Mouse (Mus musculus) midbrain, embryonic 12.5 days (tissue): ENCODE measurements around the gene Tcte2. TPM values are rescaled to one million over a fixed set of nuclear protein-coding genes. Genes with fewer than 3 reads are reported as not detected.
"Not testable (repeated sequence)": the region's sequence is repeated elsewhere in the genome, so short reads cannot be mapped to it uniquely, and the experiment has no call there.

ENCODE experiments used
- ATAC-seq: fragments of 200-750 bp; cut with Nextera tagmentation; 2 replicates; pipeline ENCODE4 v1.8.0; 2017; ENCODE audit warnings: low read depth, moderate TSS enrichment, moderate library complexity; ENCODE audit not compliant: low FRiP score
- H3K27ac ChIP-seq: fragments of 300-500 bp; sonication (generic); replicated peaks from 2 replicates; pipeline ENCODE4 v1.5.1; 2016; ENCODE audit warnings: mild to moderate bottlenecking
- H3K27me3 ChIP-seq: fragments of 300-500 bp; sonication (generic); 2 replicates; pipeline ENCODE4 v1.6.1; 2016; ENCODE audit warnings: mild to moderate bottlenecking
- H3K36me3 ChIP-seq: fragments of 300-500 bp; sonication (generic); 2 replicates; pipeline ENCODE4 v1.6.1; 2016
- H3K4me1 ChIP-seq: fragments of 300-500 bp; sonication (generic); 2 replicates; pipeline ENCODE4 v1.6.1; 2016
- H3K4me2 ChIP-seq: fragments of 300-500 bp; sonication (generic); replicated peaks from 2 replicates; pipeline ENCODE4 v1.6.1; 2016; ENCODE audit warnings: mild to moderate bottlenecking, moderate library complexity
- H3K4me3 ChIP-seq: fragments of 300-500 bp; sonication (generic); 2 replicates; pipeline ENCODE4 v1.5.1; 2016; ENCODE audit warnings: mild to moderate bottlenecking
- H3K9ac ChIP-seq: fragments of 300-500 bp; sonication (generic); replicated peaks from 2 replicates; pipeline ENCODE4 v1.6.1; 2016; ENCODE audit warnings: mild to moderate bottlenecking, moderate library complexity
- H3K9me3 ChIP-seq: fragments of 300-500 bp; sonication (generic); 2 replicates; pipeline ENCODE4 v1.6.1; 2016; ENCODE audit warnings: mild to moderate bottlenecking
- WGBS: fragments of 180-500 bp; shearing (Covaris S2); methylation state at CpG from one replicate; pipeline ENCODE4 v1.1.7; 2016; 5-methylcytosine and 5-hydroxymethylcytosine counted together
- polyA plus RNA-seq: library from polyadenylated mRNA; unstranded; fragments of >200 nt; fragmentation: Nextera tagmentation; extraction: Ambion mirVana; gene quantifications from 2 replicates; pipeline ENCODE4 v1.2.1, GENCODE M21; 2016

The Tcte2 gene
- 12.8 and 16.6 TPM in 2 replicates for polyA plus RNA-seq

GRCm38 (mm10) chr17:13761179-13761913 lies at the start of gene Tcte2:
Gene Tcte2, minus strand, starts transcription at chr17:13761825.
- under 1% methylated on average over 74 of the region's 74 CpGs for WGBS
- peaks cover 27% of the 10 kb centered on the region for H3K4me1 ChIP-seq
- peak within 1 kb of the TSS; percentile 97 for H3K4me3 ChIP-seq

GRCm38 (mm10) chr17:13806016-13806415 lies 44.4 kb upstream of the Tcte2 start:
- H3K36me3 ChIP-seq: peaks cover 38% of the 10 kb centered on the region
- no peak overlapping the region for H3K27ac ChIP-seq
- H3K9ac ChIP-seq: no peak overlapping the region
- no peaks in the 10 kb centered on the region for H3K27me3 ChIP-seq
- ATAC-seq: no peak
- H3K4me3 ChIP-seq: no peak overlapping the region
- 94% methylated on average over 1 of the region's 1 CpGs for WGBS
- H3K9me3 ChIP-seq: no peaks in the 10 kb centered on the region
- H3K4me2 ChIP-seq: no peak overlapping the region
- H3K4me1 ChIP-seq: no peaks in the 10 kb centered on the region

More at GRCm38 (mm10) chr17:13761179-13761913, at the start of gene Tcte2:
- peak within 1 kb of the TSS; percentile 97 for H3K9ac ChIP-seq
- H3K27me3 ChIP-seq: no peaks in the 10 kb centered on the region
- H3K4me2 ChIP-seq: peak within 1 kb of the TSS; percentile 97
- peak; percentile 27 for ATAC-seq
- no peaks in the 10 kb centered on the region for H3K9me3 ChIP-seq
- no peaks in the 10 kb centered on the region for H3K36me3 ChIP-seq
- H3K27ac ChIP-seq: peak within 1 kb of the TSS; percentile 98

GRCm38 (mm10) chr17:13802836-13803408 lies 41.3 kb upstream of the Tcte2 start:
- Histone ChIP-seq H3K4me2 (no peak overlapping the region), H3K9ac (no peak overlapping the region), H3K36me3 (peaks cover 24% of the 10 kb centered on the region), H3K9me3 (no peaks in the 10 kb centered on the region), H3K4me3 (no peak overlapping the region), H3K27ac (no peak overlapping the region), H3K27me3 (no peaks in the 10 kb centered on the region), H3K4me1 (no peaks in the 10 kb centered on the region)
- WGBS: 79% methylated on average over 2 of the region's 2 CpGs
- no peak for ATAC-seq

GRCm38 (mm10) chr17:13797691-13798090 lies 36.1 kb upstream of the Tcte2 start:
- H3K9ac ChIP-seq: no peak overlapping the region
- H3K27me3 ChIP-seq: no peaks in the 10 kb centered on the region
- ATAC-seq: no peak
- H3K9me3 ChIP-seq: no peaks in the 10 kb centered on the region
- H3K4me2 ChIP-seq: no peak overlapping the region
- no peak overlapping the region for H3K27ac ChIP-seq
- H3K4me3 ChIP-seq: no peak overlapping the region
- H3K4me1 ChIP-seq: no peaks in the 10 kb centered on the region
- H3K36me3 ChIP-seq: no peaks in the 10 kb centered on the region
- WGBS: 92% methylated on average over 1 of the region's 1 CpGs

- not testable (repeated sequence) for H3K27me3 ChIP-seq, ATAC-seq, H3K9me3 ChIP-seq, H3K4me3 ChIP-seq, H3K4me1 ChIP-seq, H3K36me3 ChIP-seq, H3K27ac ChIP-seq, H3K9ac ChIP-seq, H3K4me2 ChIP-seq
- WGBS: 98% methylated on average over 2 of the region's 2 CpGs
These were observed 28.4 kb upstream of the Tcte2 start for GRCm38 (mm10) chr17:13790033-13790432.

- no peak overlapping the region for H3K27ac ChIP-seq
- 92% methylated on average over 1 of the region's 1 CpGs for WGBS
- H3K4me1 ChIP-seq: no peaks in the 10 kb centered on the region
- no peaks in the 10 kb centered on the region for H3K9me3 ChIP-seq
- no peak overlapping the region for H3K4me2 ChIP-seq
- H3K27me3 ChIP-seq: no peaks in the 10 kb centered on the region
- no peaks in the 10 kb centered on the region for H3K36me3 ChIP-seq
- no peak overlapping the region for H3K4me3 ChIP-seq
- no peak overlapping the region for H3K9ac ChIP-seq
- no peak for ATAC-seq
These were observed 21.8 kb upstream of the Tcte2 start for GRCm38 (mm10) chr17:13783469-13783868.

- Histone ChIP-seq H3K4me1 (no peaks in the 10 kb centered on the region), H3K27ac (no peak overlapping the region), H3K9me3 (no peaks in the 10 kb centered on the region), H3K27me3 (no peaks in the 10 kb centered on the region), H3K9ac (no peak overlapping the region), H3K4me2 (no peak overlapping the region), H3K4me3 (no peak overlapping the region), H3K36me3 (no peaks in the 10 kb centered on the region)
- 93% methylated on average over 5 of the region's 5 CpGs for WGBS
- no peak for ATAC-seq
These were observed 20.3 kb upstream of the Tcte2 start for GRCm38 (mm10) chr17:13781948-13782347.

GRCm38 (mm10) chr17:13778865-13779264 lies 17.2 kb upstream of the Tcte2 start:
- Histone ChIP-seq H3K4me3 (no peak overlapping the region), H3K9me3 (no peaks in the 10 kb centered on the region), H3K4me1 (no peaks in the 10 kb centered on the region), H3K36me3 (no peaks in the 10 kb centered on the region), H3K27ac (no peak overlapping the region), H3K27me3 (no peaks in the 10 kb centered on the region), H3K9ac (no peak overlapping the region), H3K4me2 (no peak overlapping the region)
- 95% methylated on average over 1 of the region's 1 CpGs for WGBS
- no peak for ATAC-seq

GRCm38 (mm10) chr17:13777676-13778075 lies 16.1 kb upstream of the Tcte2 start:
- WGBS: 85% methylated on average over 2 of the region's 2 CpGs
- H3K27ac ChIP-seq: no peak overlapping the region
- no peaks in the 10 kb centered on the region for H3K4me1 ChIP-seq
- no peaks in the 10 kb centered on the region for H3K27me3 ChIP-seq
- no peak overlapping the region for H3K9ac ChIP-seq
- H3K9me3 ChIP-seq: no peaks in the 10 kb centered on the region
- H3K4me3 ChIP-seq: no peak overlapping the region
- no peak for ATAC-seq
- H3K36me3 ChIP-seq: no peaks in the 10 kb centered on the region
- no peak overlapping the region for H3K4me2 ChIP-seq

GRCm38 (mm10) chr17:13769256-13769655 lies 7.6 kb upstream of the Tcte2 start:
- Histone ChIP-seq H3K36me3 (no peaks in the 10 kb centered on the region), H3K4me3 (no peak overlapping the region), H3K4me1 (peaks cover 3% of the 10 kb centered on the region; the same call in 1 of the 2 replicates), H3K9me3 (peaks cover 5% of the 10 kb centered on the region; the same call in 1 of the 2 replicates), H3K4me2 (no peak overlapping the region), H3K27ac (no peak overlapping the region), H3K9ac (no peak overlapping the region), H3K27me3 (no peaks in the 10 kb centered on the region)
- WGBS: 95% methylated on average over 3 of the region's 3 CpGs
- no peak for ATAC-seq

GRCm38 (mm10) chr17:13768531-13768930 lies 6.9 kb upstream of the Tcte2 start:
- Histone ChIP-seq H3K27ac (no peak overlapping the region), H3K36me3 (no peaks in the 10 kb centered on the region), H3K9ac (no peak overlapping the region), H3K4me3 (no peak overlapping the region), H3K9me3 (peaks cover 5% of the 10 kb centered on the region; the same call in 1 of the 2 replicates), H3K4me1 (peaks cover 3% of the 10 kb centered on the region; the same call in 1 of the 2 replicates), H3K27me3 (no peaks in the 10 kb centered on the region), H3K4me2 (no peak overlapping the region)
- WGBS: 97% methylated on average over 1 of the region's 1 CpGs
- no peak for ATAC-seq

- H3K9me3 ChIP-seq, ATAC-seq, H3K27me3 ChIP-seq, H3K27ac ChIP-seq, H3K9ac ChIP-seq, H3K4me3 ChIP-seq, H3K36me3 ChIP-seq, H3K4me2 ChIP-seq: not testable (repeated sequence)
- H3K4me1 ChIP-seq: peaks cover 14% of the 10 kb centered on the region
- 89% methylated on average over 2 of the region's 2 CpGs for WGBS
These were observed 3.3 kb upstream of the Tcte2 start for GRCm38 (mm10) chr17:13764911-13765310.
